Mouse (Mus musculus) stomach, postnatal 0 days (tissue): ENCODE data around the gene Znhit2. TPM values are rescaled to one million over a fixed set of nuclear protein-coding genes. Genes with fewer than 3 reads are reported as not detected.
A peak's percentile ranks its signal among the peaks of the same experiment; 100 is the strongest.

Experiments
- ATAC-seq: fragments of 200-750 bp; cut with Nextera tagmentation; 2 replicates; pipeline ENCODE4 v1.8.0; 2017; ENCODE audit not compliant: low FRiP score, low TSS enrichment
- DNase-seq: peaks from one replicate; pipeline ENCODE4 v3.0.0-alpha.2; 2016; ENCODE audit warnings: low spot score
- H3K27ac ChIP-seq: fragments of 300-500 bp; sonication (generic); replicated peaks from 2 replicates; pipeline ENCODE4 v1.5.1; 2014; ENCODE audit warnings: mild to moderate bottlenecking, control low read depth
- H3K27me3 ChIP-seq: fragments of 300-500 bp; sonication (generic); 2 replicates; pipeline ENCODE4 v1.6.1; 2014; ENCODE audit warnings: low read length; ENCODE audit not compliant: control insufficient read depth, insufficient read depth
- H3K36me3 ChIP-seq: fragments of 300-500 bp; sonication (generic); 2 replicates; pipeline ENCODE4 v1.6.1; 2014; ENCODE audit warnings: low read length, mixed read lengths; ENCODE audit not compliant: control insufficient read depth, insufficient read depth
- H3K4me1 ChIP-seq: fragments of 300-500 bp; sonication (generic); replicated peaks from 2 replicates; pipeline ENCODE4 v1.6.1; 2014; ENCODE audit warnings: antibody characterized with exemption; ENCODE audit not compliant: control insufficient read depth, insufficient read depth
- H3K4me2 ChIP-seq: fragments of 300-500 bp; sonication (generic); replicated peaks from 2 replicates; pipeline ENCODE4 v1.6.1; 2014; ENCODE audit warnings: low read depth, mild to moderate bottlenecking, control low read depth, moderate library complexity
- H3K4me3 ChIP-seq: fragments of 300-500 bp; sonication (generic); 2 replicates; pipeline ENCODE4 v1.5.1; 2014; ENCODE audit warnings: low read depth, low read length, control low read depth
- H3K9ac ChIP-seq: fragments of 300-500 bp; sonication (generic); 2 replicates; pipeline ENCODE4 v1.6.1; 2014; ENCODE audit warnings: mild to moderate bottlenecking, low read length, control low read depth, mixed read lengths
- H3K9me3 ChIP-seq: fragments of 300-500 bp; sonication (generic); 2 replicates; pipeline ENCODE4 v1.6.1; 2016; ENCODE audit warnings: low read length; ENCODE audit not compliant: control insufficient read depth
- CTCF ChIP-seq: IDR thresholded peaks from 2 replicates; pipeline ENCODE4 v1.5.1; 2016; ENCODE audit warnings: antibody characterized with exemption, low read depth, mild to moderate bottlenecking, moderate library complexity
- EP300 ChIP-seq: optimal IDR thresholded peaks from 2 replicates; pipeline ENCODE3; 2016; ENCODE audit warnings: antibody characterized with exemption
- WGBS: fragments of 180-500 bp; shearing (Covaris S2); extraction: QIAGEN DNeasy Blood & Tissue Kit; methylation state at CpG from one replicate; pipeline ENCODE4 v1.1.7; 2014; 5-methylcytosine and 5-hydroxymethylcytosine counted together
- polyA plus RNA-seq: library from polyadenylated mRNA; unstranded; fragments of >200 nt; fragmentation: Nextera tagmentation; extraction: Ambion mirVana; gene quantifications from 2 replicates; pipeline ENCODE4 v1.2.1, GENCODE M21; 2015

Znhit2 gene
- polyA plus RNA-seq, 1 experiment from 2014 or later, result 31.8 TPM

- 58% methylated on average over 14 of the region's 14 CpGs for WGBS
- no peak overlapping the region for H3K27ac ChIP-seq
- no peaks in the 10 kb centered on the region for H3K27me3 ChIP-seq
- no peaks in the 10 kb centered on the region for H3K9me3 ChIP-seq
- no peaks in the 10 kb centered on the region for H3K4me1 ChIP-seq
- no peak overlapping the region for H3K9ac ChIP-seq
- no peaks in the 10 kb centered on the region for H3K36me3 ChIP-seq
- ATAC-seq, result peak; percentile 40; the same call in 1 of the 2 replicates
- no peak for TF ChIP-seq CTCF
- TF ChIP-seq EP300, result no peak
- no peak overlapping the region for H3K4me3 ChIP-seq
- peak; percentile 41 for DNase-seq
- H3K4me2 ChIP-seq, result no peak overlapping the region
Observed at GRCm38 (mm10) chr19:6030520-6031280, 30.3 kb upstream of the Znhit2 start.

- TF ChIP-seq EP300, result no peak
- no peak for TF ChIP-seq CTCF
- H3K4me1 ChIP-seq, result no peaks in the 10 kb centered on the region
- no peaks in the 10 kb centered on the region for H3K27me3 ChIP-seq
- H3K9ac ChIP-seq, result no peak overlapping the region
- no peak overlapping the region for H3K4me2 ChIP-seq
- 0 out of 2 replicates have a peak, but pooled peaks have one; percentile 24 for ATAC-seq
- no peak for DNase-seq
- H3K4me3 ChIP-seq, result no peak overlapping the region
- H3K9me3 ChIP-seq, result no peaks in the 10 kb centered on the region
- no peaks in the 10 kb centered on the region for H3K36me3 ChIP-seq
- no peak overlapping the region for H3K27ac ChIP-seq
- WGBS, result 61% methylated on average over 9 of the region's 9 CpGs
Observed at GRCm38 (mm10) chr19:6035966-6036585, 24.9 kb upstream of the Znhit2 start.

GRCm38 (mm10) chr19:6037695-6038094, 23.3 kb upstream of the Znhit2 start:
- Histone ChIP-seq H3K9me3 (no peaks in the 10 kb centered on the region), H3K27ac (no peak overlapping the region), H3K36me3 (no peaks in the 10 kb centered on the region), H3K4me1 (no peaks in the 10 kb centered on the region), H3K9ac (no peak overlapping the region), H3K4me2 (no peak overlapping the region), H3K27me3 (no peaks in the 10 kb centered on the region), H3K4me3 (no peak overlapping the region)
- ATAC-seq, result no peak
- DNase-seq, result no peak
- TF ChIP-seq CTCF (no peak), EP300 (no peak)

GRCm38 (mm10) chr19:6038326-6038725, 22.7 kb upstream of the Znhit2 start:
- Histone ChIP-seq H3K4me3 (no peak overlapping the region), H3K36me3 (no peaks in the 10 kb centered on the region), H3K9ac (no peak overlapping the region), H3K4me1 (no peaks in the 10 kb centered on the region), H3K4me2 (no peak overlapping the region), H3K9me3 (no peaks in the 10 kb centered on the region), H3K27me3 (no peaks in the 10 kb centered on the region), H3K27ac (no peak overlapping the region)
- 78% methylated on average over 7 of the region's 7 CpGs for WGBS
- no peak for TF ChIP-seq EP300
- no peak for TF ChIP-seq CTCF
- ATAC-seq, result no peak
- no peak for DNase-seq

- no peak overlapping the region for H3K27ac ChIP-seq
- DNase-seq, result no peak
- H3K4me1 ChIP-seq, result no peaks in the 10 kb centered on the region
- no peaks in the 10 kb centered on the region for H3K36me3 ChIP-seq
- TF ChIP-seq EP300, result no peak
- TF ChIP-seq CTCF, result peak; percentile 35
- no peak overlapping the region for H3K4me2 ChIP-seq
- ATAC-seq, result no peak
- H3K4me3 ChIP-seq, result no peak overlapping the region
- H3K9ac ChIP-seq, result no peak overlapping the region
- no peaks in the 10 kb centered on the region for H3K27me3 ChIP-seq
- no peaks in the 10 kb centered on the region for H3K9me3 ChIP-seq
Observed at GRCm38 (mm10) chr19:6040002-6040401, 21.0 kb upstream of the Znhit2 start.

- Histone ChIP-seq H3K27ac (no peak overlapping the region), H3K4me1 (no peaks in the 10 kb centered on the region), H3K4me2 (no peak overlapping the region), H3K27me3 (no peaks in the 10 kb centered on the region), H3K36me3 (no peaks in the 10 kb centered on the region), H3K4me3 (no peak overlapping the region), H3K9me3 (no peaks in the 10 kb centered on the region), H3K9ac (no peak overlapping the region)
- TF ChIP-seq EP300 (no peak), CTCF (no peak)
- no peak for ATAC-seq
- WGBS, result 82% methylated on average over 9 of the region's 9 CpGs
- no peak for DNase-seq
Observed at GRCm38 (mm10) chr19:6042293-6042692, 18.7 kb upstream of the Znhit2 start.
